Mouse (Mus musculus) intestine, embryonic 14.5 days (tissue): ENCODE measurements around the gene Palld. TPM values are rescaled to one million over a fixed set of nuclear protein-coding genes. Genes with fewer than 3 reads are reported as not detected.
A peak's percentile ranks its signal among the peaks of the same experiment; 100 is the strongest.

Experiments used
- ATAC-seq: fragments of 200-750 bp; cut with Nextera tagmentation; replicated peaks from 2 replicates; pipeline ENCODE4 v1.8.0; 2017; ENCODE audit warnings: low read depth, moderate number of reproducible peaks, moderate TSS enrichment, moderate library complexity; ENCODE audit not compliant: low FRiP score, low TSS enrichment
- DNase-seq: peaks from one replicate; pipeline ENCODE4 v3.0.0-alpha.2; 2018; ENCODE audit warnings: low spot score
- H3K27ac ChIP-seq: fragments of 300-500 bp; sonication (generic); 2 replicates; pipeline ENCODE4 v1.5.1; 2014; ENCODE audit warnings: low read depth, mild to moderate bottlenecking, control low read depth
- H3K27me3 ChIP-seq: fragments of 300-500 bp; sonication (generic); replicated peaks from 2 replicates; pipeline ENCODE4 v1.6.1; 2014; ENCODE audit warnings: low read length, control low read depth; ENCODE audit not compliant: control insufficient read depth, insufficient read depth
- H3K36me3 ChIP-seq: fragments of 300-500 bp; sonication (generic); 2 replicates; pipeline ENCODE4 v1.6.1; 2014; ENCODE audit warnings: low read length, control low read depth; ENCODE audit not compliant: control insufficient read depth, insufficient read depth
- H3K4me1 ChIP-seq: fragments of 300-500 bp; sonication (generic); replicated peaks from 2 replicates; pipeline ENCODE4 v1.6.1; 2014; ENCODE audit warnings: low read length, control low read depth, mixed read lengths; ENCODE audit not compliant: control insufficient read depth, insufficient read depth
- H3K4me2 ChIP-seq: fragments of 300-500 bp; sonication (generic); 2 replicates; pipeline ENCODE4 v1.6.1; 2014; ENCODE audit warnings: low read length
- H3K4me3 ChIP-seq: fragments of 300-500 bp; sonication (generic); 2 replicates; pipeline ENCODE4 v1.5.1; 2014; ENCODE audit warnings: low read depth, low read length, control low read depth, mixed read lengths
- H3K9ac ChIP-seq: fragments of 300-500 bp; sonication (generic); 2 replicates; pipeline ENCODE4 v1.6.1; 2014; ENCODE audit warnings: mild to moderate bottlenecking, low read length
- H3K9me3 ChIP-seq: fragments of 300-500 bp; sonication (generic); 2 replicates; pipeline ENCODE4 v1.6.1; 2016; ENCODE audit warnings: low read length, control low read depth; ENCODE audit not compliant: control insufficient read depth
- WGBS: fragments of 180-500 bp; shearing (Covaris S2); extraction: QIAGEN DNeasy Blood & Tissue Kit; methylation state at CpG from one replicate; pipeline ENCODE4 v1.1.7; 2014; 5-methylcytosine and 5-hydroxymethylcytosine counted together
- polyA plus RNA-seq: library from polyadenylated mRNA; unstranded; fragments of >200 nt; fragmentation: Nextera tagmentation; extraction: Ambion mirVana; gene quantifications from 2 replicates; pipeline ENCODE4 v1.2.1, GENCODE M21; 2014

Palld gene
- polyA plus RNA-seq, 1 experiment from 2014 or later: 66.4 TPM

- no peaks in the 10 kb centered on the region for H3K9me3 ChIP-seq
- peaks cover 6% of the 10 kb centered on the region; the same call in 1 of the 2 replicates for H3K4me1 ChIP-seq
- no peak for ATAC-seq
- WGBS: 79% methylated on average over 3 of the region's 3 CpGs
- no peak overlapping the region for H3K4me3 ChIP-seq
- no peak overlapping the region for H3K9ac ChIP-seq
- H3K36me3 ChIP-seq: no peaks in the 10 kb centered on the region
- DNase-seq: no peak
- no peak overlapping the region for H3K27ac ChIP-seq
- H3K27me3 ChIP-seq: no peaks in the 10 kb centered on the region
- H3K4me2 ChIP-seq: no peak overlapping the region
These were observed 273.4 kb downstream of the Palld start for GRCm38 (mm10) chr8:61628938-61629630.

- no peak overlapping the region for H3K4me3 ChIP-seq
- no peaks in the 10 kb centered on the region for H3K9me3 ChIP-seq
- no peaks in the 10 kb centered on the region for H3K27me3 ChIP-seq
- WGBS: 86% methylated on average over 8 of the region's 8 CpGs
- H3K27ac ChIP-seq: no peak overlapping the region
- no peaks in the 10 kb centered on the region for H3K36me3 ChIP-seq
- ATAC-seq: no peak
- no peak overlapping the region for H3K4me2 ChIP-seq
- H3K4me1 ChIP-seq: peaks cover 13% of the 10 kb centered on the region
- no peak overlapping the region for H3K9ac ChIP-seq
- no peak for DNase-seq
These were observed 276.1 kb downstream of the Palld start for GRCm38 (mm10) chr8:61626246-61626952.

- WGBS: 64% methylated on average over 8 of the region's 8 CpGs
- Histone ChIP-seq H3K9me3 (no peaks in the 10 kb centered on the region), H3K4me1 (peaks cover 16% of the 10 kb centered on the region), H3K4me3 (no peak overlapping the region), H3K27ac (no peak overlapping the region), H3K4me2 (no peak overlapping the region), H3K27me3 (no peaks in the 10 kb centered on the region), H3K36me3 (no peaks in the 10 kb centered on the region), H3K9ac (no peak overlapping the region)
- DNase-seq: no peak
- ATAC-seq: 0 out of 2 replicates have a peak, but pooled peaks have one; percentile 33
These were observed 276.8 kb downstream of the Palld start for GRCm38 (mm10) chr8:61625656-61626210.

GRCm38 (mm10) chr8:61623485-61624417, 278.7 kb downstream of the Palld start:
- H3K9ac ChIP-seq: no peak overlapping the region
- no peak overlapping the region for H3K4me3 ChIP-seq
- peaks cover 16% of the 10 kb centered on the region for H3K4me1 ChIP-seq
- H3K4me2 ChIP-seq: no peak overlapping the region
- no peaks in the 10 kb centered on the region for H3K36me3 ChIP-seq
- DNase-seq (no peak), ATAC-seq (peak; percentile 56)
- no peaks in the 10 kb centered on the region for H3K9me3 ChIP-seq
- 40% methylated on average over 12 of the region's 12 CpGs for WGBS
- H3K27ac ChIP-seq: no peak overlapping the region
- no peaks in the 10 kb centered on the region for H3K27me3 ChIP-seq

GRCm38 (mm10) chr8:61621300-61621699, 281.2 kb downstream of the Palld start:
- Histone ChIP-seq H3K9ac (no peak overlapping the region), H3K27ac (no peak overlapping the region)
- WGBS: 69% methylated on average over 3 of the region's 3 CpGs

GRCm38 (mm10) chr8:61617651-61618050, 284.8 kb downstream of the Palld start:
- no peak overlapping the region for H3K27ac ChIP-seq
- H3K36me3 ChIP-seq: no peaks in the 10 kb centered on the region
- ATAC-seq (no peak; the same call in 1 of the 2 replicates), DNase-seq (no peak)
- peaks cover 4% of the 10 kb centered on the region; the same call in 1 of the 2 replicates for H3K4me1 ChIP-seq
- no peaks in the 10 kb centered on the region for H3K27me3 ChIP-seq
- no peaks in the 10 kb centered on the region for H3K9me3 ChIP-seq
- H3K4me3 ChIP-seq: no peak overlapping the region
- 58% methylated on average over 2 of the region's 2 CpGs for WGBS
- H3K4me2 ChIP-seq: no peak overlapping the region
- H3K9ac ChIP-seq: no peak overlapping the region

More at GRCm38 (mm10) chr8:61621300-61621699, 281.2 kb downstream of the Palld start:
- Histone ChIP-seq H3K36me3 (no peaks in the 10 kb centered on the region), H3K4me2 (no peak overlapping the region), H3K27me3 (no peaks in the 10 kb centered on the region), H3K9me3 (no peaks in the 10 kb centered on the region), H3K4me1 (peaks cover 16% of the 10 kb centered on the region), H3K4me3 (no peak overlapping the region)
- DNase-seq (no peak), ATAC-seq (no peak)

- Histone ChIP-seq H3K27me3 (no peaks in the 10 kb centered on the region), H3K27ac (no peak overlapping the region), H3K36me3 (no peaks in the 10 kb centered on the region), H3K4me1 (peaks cover 4% of the 10 kb centered on the region; the same call in 1 of the 2 replicates), H3K9me3 (no peaks in the 10 kb centered on the region), H3K4me3 (no peak overlapping the region), H3K9ac (no peak overlapping the region), H3K4me2 (no peak overlapping the region)
- 91% methylated on average over 3 of the region's 3 CpGs for WGBS
- DNase-seq (no peak), ATAC-seq (no peak)
These were observed 285.4 kb downstream of the Palld start for GRCm38 (mm10) chr8:61617049-61617448.
